8 mouse cellular contexts compared by ENCODE assay signal in the genomic region with DNA sequence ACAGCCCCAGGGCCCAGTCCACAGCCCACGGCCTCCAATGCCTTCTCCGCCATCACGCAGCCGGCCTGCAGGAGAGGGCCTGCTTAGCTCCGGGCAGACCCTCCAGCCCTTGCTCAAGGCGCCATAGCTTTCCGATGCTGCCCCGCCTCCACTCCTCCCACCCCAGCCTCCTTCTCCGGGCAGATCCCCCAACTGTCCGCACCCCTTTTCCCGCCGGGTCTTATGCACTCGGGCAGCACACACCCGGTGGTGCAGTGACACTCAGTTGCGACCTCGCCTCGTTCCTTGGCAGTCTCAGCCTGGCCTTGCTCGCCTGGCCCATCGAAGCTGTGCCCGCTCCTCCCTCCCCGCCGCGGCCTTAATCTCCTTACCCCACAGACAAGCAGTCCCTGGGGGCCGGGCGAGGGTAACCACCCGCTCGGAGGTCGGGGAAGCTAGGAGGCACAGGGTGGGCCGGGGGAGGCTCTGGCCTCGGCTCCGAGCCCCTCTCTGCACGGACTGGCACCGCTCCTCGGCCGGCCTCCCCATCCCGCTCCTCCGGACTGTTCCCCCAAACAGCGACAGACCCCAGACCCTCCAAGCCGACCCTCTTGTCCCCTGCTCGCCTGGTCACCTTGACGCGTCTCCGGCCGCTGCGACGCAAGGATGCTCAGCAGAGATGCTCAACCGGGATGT. TPM values are rescaled to one million over a fixed set of nuclear protein-coding genes. Genes with fewer than 3 reads are reported as not detected.
DNase-seq lines count a peak whose midpoint lies in the region; ATAC-seq and TF ChIP-seq lines count a peak whose summit lies in the region.

No protein-coding gene starts in this region.

- H3K4me2 ChIP-seq in intestine, embryonic 16.5 days (ENCODE audit: low read depth, low read length) = peak overlapping the region; percentile 89
- peak overlapping the region; percentile 84 for H3K4me2 ChIP-seq in midbrain, embryonic 12.5 days (replicated peaks)
- H3K4me2 ChIP-seq in stomach, embryonic 15.5 days = peak overlapping the region; percentile 98

- H3K36me3 ChIP-seq in intestine, embryonic 16.5 days (ENCODE audit: control insufficient read depth, insufficient read depth, low read length) = peaks cover 3% of the 10 kb centered on the region; the same call in 1 of the 2 replicates
- H3K36me3 ChIP-seq in midbrain, embryonic 12.5 days = peaks cover 22% of the 10 kb centered on the region
- 0 out of 2 replicates have a peak, but pooled peaks cover 7% of the 10 kb centered on the region for H3K36me3 ChIP-seq in stomach, embryonic 15.5 days

- H3K9ac ChIP-seq in intestine, embryonic 16.5 days (ENCODE audit: low read depth, low read length) = peak overlapping the region; percentile 65
- H3K9ac ChIP-seq in midbrain, embryonic 12.5 days (replicated peaks) = peak overlapping the region; percentile 91
- peak overlapping the region; percentile 42 for H3K9ac ChIP-seq in stomach, embryonic 15.5 days

- H3K4me1 ChIP-seq in embryonic fibroblast, embryonic 13.5 days (ENCODE audit: control insufficient read depth, insufficient read depth, low read length) = no peaks in the 10 kb centered on the region
- peaks cover 17% of the 10 kb centered on the region for H3K4me1 ChIP-seq in intestine, embryonic 16.5 days (ENCODE audit: control insufficient read depth, insufficient read depth, low read length)
- H3K4me1 ChIP-seq in midbrain, embryonic 12.5 days = peaks cover 31% of the 10 kb centered on the region
- H3K4me1 ChIP-seq in stomach, embryonic 15.5 days = peaks cover 26% of the 10 kb centered on the region

- ATAC-seq in intestine, embryonic 16.5 days = peak; percentile 37
- peak; percentile 72 for ATAC-seq in midbrain, embryonic 12.5 days (ENCODE audit: low FRiP score, low read depth)
- peak; percentile 23 for ATAC-seq in stomach, embryonic 15.5 days (ENCODE audit: insufficient read depth, low FRiP score, low read depth)

- no peak overlapping the region for H3K27ac ChIP-seq in embryonic fibroblast, embryonic 13.5 days (ENCODE audit: insufficient read depth, low read length)
- no peak overlapping the region for H3K27ac ChIP-seq in intestine, embryonic 16.5 days (ENCODE audit: low read length)
- peak overlapping the region; percentile 74 for H3K27ac ChIP-seq in midbrain, embryonic 12.5 days (replicated peaks)
- no peak overlapping the region for H3K27ac ChIP-seq in stomach, embryonic 15.5 days

- no peak for TF ChIP-seq CTCF in embryonic fibroblast, embryonic 13.5 days (IDR thresholded peaks at IDR 0.05; ENCODE audit: borderline replicate concordance, insufficient read depth, low read length)

- H3K9me3 ChIP-seq in intestine, embryonic 16.5 days (ENCODE audit: control insufficient read depth, low read length) = no peaks in the 10 kb centered on the region; the same call in 1 of the 2 replicates
- no peaks in the 10 kb centered on the region for H3K9me3 ChIP-seq in midbrain, embryonic 12.5 days
- H3K9me3 ChIP-seq in stomach, embryonic 15.5 days = no peaks in the 10 kb centered on the region

- H3K27me3 ChIP-seq in intestine, embryonic 16.5 days (replicated peaks; ENCODE audit: control insufficient read depth, insufficient read depth, low read length) = 0 out of 2 replicates have a peak, but pooled peaks cover 3% of the 10 kb centered on the region
- H3K27me3 ChIP-seq in midbrain, embryonic 12.5 days = peaks cover 12% of the 10 kb centered on the region; the same call in 1 of the 2 replicates
- H3K27me3 ChIP-seq in stomach, embryonic 15.5 days (replicated peaks) = 0 out of 2 replicates have a peak, but pooled peaks cover 10% of the 10 kb centered on the region

- intact Hi-C loops in left cerebral cortex, postnatal 4 days (cut with DNase I) = no loop called here

- DNase-seq in left cerebral cortex, postnatal 4 days = peak; percentile 57
- DNase-seq in left cerebral cortex, adult 8-10 months (ENCODE audit: low spot score in 2 of 2) = no peak
- DNase-seq in c-Kit-negative CD71-positive TER-119-positive erythroid progenitor cells, embryonic 14.5 days (ENCODE audit: low read depth, low spot score) = peak; percentile 26
- no peak for DNase-seq in layer of hippocampus, adult 9-10 months (ENCODE audit: low spot score)

- WGBS in intestine, embryonic 16.5 days = under 1% methylated on average over 47 of the region's 47 CpGs
- under 1% methylated on average over 46 of the region's 47 CpGs for WGBS in midbrain, embryonic 12.5 days
- WGBS in stomach, embryonic 15.5 days = under 1% methylated on average over 46 of the region's 47 CpGs

- no peak for TF ChIP-seq POLR2A in embryonic fibroblast, embryonic 13.5 days (IDR thresholded peaks at IDR 0.05; ENCODE audit: low read depth, low read length)

- H3K4me3 ChIP-seq in embryonic fibroblast, embryonic 13.5 days (ENCODE audit: insufficient read depth, low read length) = peak overlapping the region; percentile 13
- peak overlapping the region; percentile 51 for H3K4me3 ChIP-seq in intestine, embryonic 16.5 days (ENCODE audit: low read length)
- H3K4me3 ChIP-seq in midbrain, embryonic 12.5 days = peak overlapping the region; percentile 76
- H3K4me3 ChIP-seq in stomach, embryonic 15.5 days (replicated peaks) = peak overlapping the region; percentile 66

RNA-seq across cellular contexts. Expression of a gene that starts 0.9 kb away (rescaled TPM):
- 10 to 100 TPM; 64.0 to 71.1 TPM for total RNA-seq in left cerebral cortex, postnatal 4 days (2021)
- 10 to 100 TPM; 57.0 to 65.5 (median 58.8) TPM for total RNA-seq in left cerebral cortex, adult 8-10 months (2022)
- 1.0 and 1.6 TPM in 2 replicates for polyA plus RNA-seq in embryonic fibroblast, embryonic 13.5 days (2011; ENCODE audit: insufficient read length, low read depth, missing spikeins)
- polyA plus RNA-seq in intestine, embryonic 16.5 days (2015; fragmentation: Nextera tagmentation; extraction: Ambion mirVana) = 2.6 and 3.0 TPM in 2 replicates
- 12.9 and 14.4 TPM in 2 replicates for polyA plus RNA-seq in midbrain, embryonic 12.5 days (2016; fragmentation: Nextera tagmentation; extraction: Ambion mirVana)
- polyA plus RNA-seq in stomach, embryonic 15.5 days (2015; fragmentation: Nextera tagmentation; extraction: Ambion mirVana) = 4.6 and 5.1 TPM in 2 replicates

RNA-seq across cellular contexts. Expression of a gene that starts 17.9 kb away (rescaled TPM):
- 10 to 100 TPM; 34.0 to 35.8 TPM for total RNA-seq in left cerebral cortex, postnatal 4 days (2021)
- 10 to 100 TPM; 30.2 to 34.9 (median 33.3) TPM for total RNA-seq in left cerebral cortex, adult 8-10 months (2022)
- polyA plus RNA-seq in embryonic fibroblast, embryonic 13.5 days (2011; ENCODE audit: insufficient read length, low read depth, missing spikeins) = 13.4 and 16.4 TPM in 2 replicates
- polyA plus RNA-seq in intestine, embryonic 16.5 days (2015; fragmentation: Nextera tagmentation; extraction: Ambion mirVana) = 17.8 and 19.4 TPM in 2 replicates
- 33.9 and 38.5 TPM in 2 replicates for polyA plus RNA-seq in midbrain, embryonic 12.5 days (2016; fragmentation: Nextera tagmentation; extraction: Ambion mirVana)
- polyA plus RNA-seq in stomach, embryonic 15.5 days (2015; fragmentation: Nextera tagmentation; extraction: Ambion mirVana) = 20.3 and 21.4 TPM in 2 replicates

RNA-seq across cellular contexts. Expression of a gene that starts 19.1 kb away (rescaled TPM):
- total RNA-seq in left cerebral cortex, postnatal 4 days (2021) = 1 to 10 TPM; 8.3 to 8.8 TPM
- total RNA-seq in left cerebral cortex, adult 8-10 months (2022) = 10 to 100 TPM; 10.6 to 13.8 (median 11.8) TPM
- polyA plus RNA-seq in embryonic fibroblast, embryonic 13.5 days (2011; ENCODE audit: insufficient read length, low read depth, missing spikeins) = 5.9 and 6.6 TPM in 2 replicates
- polyA plus RNA-seq in intestine, embryonic 16.5 days (2015; fragmentation: Nextera tagmentation; extraction: Ambion mirVana) = 5.4 and 5.5 TPM in 2 replicates
- polyA plus RNA-seq in midbrain, embryonic 12.5 days (2016; fragmentation: Nextera tagmentation; extraction: Ambion mirVana) = 2.6 and 3.3 TPM in 2 replicates
- 8.9 TPM in 2 replicates for polyA plus RNA-seq in stomach, embryonic 15.5 days (2015; fragmentation: Nextera tagmentation; extraction: Ambion mirVana)

RNA-seq across cellular contexts. Expression of a gene that starts 32.5 kb away (rescaled TPM):
- total RNA-seq in left cerebral cortex, postnatal 4 days (2021) = 10 to 100 TPM; 69.5 to 74.9 TPM
- 100 to 1,000 TPM; 201 to 282 (median 245) TPM for total RNA-seq in left cerebral cortex, adult 8-10 months (2022)
- 9.4 and 10.5 TPM in 2 replicates for polyA plus RNA-seq in embryonic fibroblast, embryonic 13.5 days (2011; ENCODE audit: insufficient read length, low read depth, missing spikeins)
- 15.3 and 16.5 TPM in 2 replicates for polyA plus RNA-seq in intestine, embryonic 16.5 days (2015; fragmentation: Nextera tagmentation; extraction: Ambion mirVana)
- 19.0 and 19.7 TPM in 2 replicates for polyA plus RNA-seq in midbrain, embryonic 12.5 days (2016; fragmentation: Nextera tagmentation; extraction: Ambion mirVana)
- 7.9 and 10.1 TPM in 2 replicates for polyA plus RNA-seq in stomach, embryonic 15.5 days (2015; fragmentation: Nextera tagmentation; extraction: Ambion mirVana)

RNA-seq across cellular contexts. Expression of a gene that starts 36.3 kb away (rescaled TPM):
- under 1 TPM; 0.40 to 0.72 TPM for total RNA-seq in left cerebral cortex, postnatal 4 days (2021)
- under 1 TPM; 0.38 to 0.76 (median 0.67) TPM for total RNA-seq in left cerebral cortex, adult 8-10 months (2022)
- not detected in 2 replicates for polyA plus RNA-seq in embryonic fibroblast, embryonic 13.5 days (2011; ENCODE audit: insufficient read length, low read depth, missing spikeins)
- polyA plus RNA-seq in intestine, embryonic 16.5 days (2015; fragmentation: Nextera tagmentation; extraction: Ambion mirVana) = 22.2 and 28.5 TPM in 2 replicates
- 0.20 and 0.31 TPM in 2 replicates for polyA plus RNA-seq in midbrain, embryonic 12.5 days (2016; fragmentation: Nextera tagmentation; extraction: Ambion mirVana)
- polyA plus RNA-seq in stomach, embryonic 15.5 days (2015; fragmentation: Nextera tagmentation; extraction: Ambion mirVana) = 2.5 and 2.9 TPM in 2 replicates

Comparison
In these comparisons a context has a peak if more than half of its experiments do, and no peak if none do; other contexts are left out.
1. DNase-seq: peak in left cerebral cortex, postnatal 4 days (single experiment) and c-Kit-negative CD71-positive TER-119-positive erythroid progenitor cells, embryonic 14.5 days (single experiment); none in left cerebral cortex, adult 8-10 months (0 of 2) and layer of hippocampus, adult 9-10 months (single experiment).
2. H3K4me3 ChIP-seq: peak in every context shown above with its lines; median percentile 76 in midbrain, embryonic 12.5 days; 66 in stomach, embryonic 15.5 days; 51 in intestine, embryonic 16.5 days; 13 in embryonic fibroblast, embryonic 13.5 days.
3. Peak in every context shown above with its lines, with median percentiles within 50 percentile points of each other: ATAC-seq, H3K4me2 ChIP-seq and H3K9ac ChIP-seq.